In genomic region chrX:101486487-101487152, GRCm38 (mm10) we compare ENCODE assay signal across 8 mouse cellular contexts. TPM values are rescaled to one million over a fixed set of nuclear protein-coding genes. Genes with fewer than 3 reads are reported as not detected.
DNase-seq lines count a peak whose midpoint lies in the region; ATAC-seq and TF ChIP-seq lines count a peak whose summit lies in the region.
"Not testable (repeated sequence)": the region's sequence is repeated elsewhere in the genome, so short reads cannot be mapped to it uniquely, and the experiment has no call there.

No protein-coding gene starts in this region.

- peak; percentile 83 for ATAC-seq in hindbrain, postnatal 0 days
- ATAC-seq in megakaryocyte, adult 5-6 weeks (ENCODE audit: poor library complexity, severe bottlenecking) = peak; percentile 72

- TF ChIP-seq CTCF in hindbrain, postnatal 0 days (IDR thresholded peaks at IDR 0.05; ENCODE audit: low read depth) = peak; percentile 81

- not testable (repeated sequence) for H3K9me3 ChIP-seq in hindbrain, postnatal 0 days (ENCODE audit: low read length)

- H3K4me2 ChIP-seq in hindbrain, postnatal 0 days (ENCODE audit: low read depth, low read length) = not testable (repeated sequence)

- not testable (repeated sequence) for H3K27ac ChIP-seq in hindbrain, postnatal 0 days

- H3K36me3 ChIP-seq in hindbrain, postnatal 0 days (ENCODE audit: insufficient read depth, low read length) = not testable (repeated sequence)

- H3K27me3 ChIP-seq in hindbrain, postnatal 0 days (ENCODE audit: insufficient read depth, low read length) = not testable (repeated sequence)

- H3K9ac ChIP-seq in hindbrain, postnatal 0 days (replicated peaks; ENCODE audit: low read length) = not testable (repeated sequence)

- peak; percentile 56 for DNase-seq in R1 (ENCODE audit: low read depth, low spot score)
- peak; percentile 78 to 80 for DNase-seq in cerebellum, postnatal 10 days
- peak; percentile 13 to 41 for DNase-seq in frontal cortex, adult 2 months (ENCODE audit: extremely low spot score in 1 of 2, low spot score in 1 of 2)
- peak; percentile 74 for DNase-seq in hindbrain, postnatal 0 days (ENCODE audit: low spot score)
- peak; percentile 30 for DNase-seq in left cerebral cortex, adult 11 months (ENCODE audit: low spot score)
- DNase-seq in right cerebral cortex, adult 2 months (ENCODE audit: low spot score in 2 of 2) = peak; percentile 14 to 18
- DNase-seq in urinary bladder, adult 18-20 months (ENCODE audit: low spot score in 2 of 2) = peak; percentile 10

- H3K4me1 ChIP-seq in hindbrain, postnatal 0 days (ENCODE audit: insufficient read depth, low read length) = not testable (repeated sequence)

- 28% methylated on average over 10 of the region's 12 CpGs for WGBS in hindbrain, postnatal 0 days

- H3K4me3 ChIP-seq in hindbrain, postnatal 0 days (ENCODE audit: low read length) = not testable (repeated sequence)

RNA-seq across cellular contexts. Expression of gene Itgb1bp2, which starts 37.7 kb away (rescaled TPM):
- polyA plus RNA-seq in frontal cortex, adult 2 months (2012; rRNA removed) = 1.7 and 2.0 TPM in 2 replicates
- 1.6 and 4.9 TPM in 2 replicates for total RNA-seq in hindbrain, postnatal 0 days (2014; rRNA removed)
- 0.58 and 1.1 TPM in 2 replicates for polyA plus RNA-seq in hindbrain, postnatal 0 days (2015; fragmentation: Nextera tagmentation; extraction: Ambion mirVana)
- total RNA-seq in megakaryocyte, adult 5-6 weeks (2015) = 0.11 and 1.5 TPM in 2 replicates
- total RNA-seq in megakaryocyte, adult 5-6 weeks (2017) = 0.29 and 1.2 TPM in 2 replicates

RNA-seq across cellular contexts. Expression of gene Taf1, which starts 45.9 kb away (rescaled TPM):
- 47.7 and 49.5 TPM in 2 replicates for polyA plus RNA-seq in frontal cortex, adult 2 months (2012; rRNA removed)
- total RNA-seq in hindbrain, postnatal 0 days (2014; rRNA removed) = 20.0 and 20.7 TPM in 2 replicates
- polyA plus RNA-seq in hindbrain, postnatal 0 days (2015; fragmentation: Nextera tagmentation; extraction: Ambion mirVana) = 12.5 and 13.4 TPM in 2 replicates
- 36.5 and 37.6 TPM in 2 replicates for total RNA-seq in megakaryocyte, adult 5-6 weeks (2015)
- total RNA-seq in megakaryocyte, adult 5-6 weeks (2017) = 46.7 and 56.9 TPM in 2 replicates

RNA-seq across cellular contexts. Expression of gene Nono, which starts 57.5 kb away (rescaled TPM):
- 157 and 159 TPM in 2 replicates for polyA plus RNA-seq in frontal cortex, adult 2 months (2012; rRNA removed)
- total RNA-seq in hindbrain, postnatal 0 days (2014; rRNA removed) = 201 and 220 TPM in 2 replicates
- 187 and 189 TPM in 2 replicates for polyA plus RNA-seq in hindbrain, postnatal 0 days (2015; fragmentation: Nextera tagmentation; extraction: Ambion mirVana)
- total RNA-seq in megakaryocyte, adult 5-6 weeks (2015) = 190 and 195 TPM in 2 replicates
- 374 and 382 TPM in 2 replicates for total RNA-seq in megakaryocyte, adult 5-6 weeks (2017)

Comparison
In these comparisons a context has a peak if more than half of its experiments do, and no peak if none do; other contexts are left out.
1. DNase-seq: peak in every context shown above with its lines; median percentile 79 in cerebellum, postnatal 10 days; 74 in hindbrain, postnatal 0 days; 56 in R1; 30 in left cerebral cortex, adult 11 months; 27 in frontal cortex, adult 2 months; 16 in right cerebral cortex, adult 2 months; 10 in urinary bladder, adult 18-20 months.